Mouse (Mus musculus) liver, postnatal 0 days (tissue): ENCODE measurements around the gene Strn.

Experiments
- CTCF ChIP-seq: sonication (generic); IDR thresholded peaks from 2 replicates; pipeline ENCODE4 v1.5.1; 2016; ENCODE audit warnings: antibody characterized with exemption, low read depth
- EP300 ChIP-seq: IDR thresholded peaks from 2 replicates; pipeline ENCODE4 v1.6.1; 2016; ENCODE audit warnings: antibody characterized with exemption, low read depth, mild to moderate bottlenecking

DNA sequence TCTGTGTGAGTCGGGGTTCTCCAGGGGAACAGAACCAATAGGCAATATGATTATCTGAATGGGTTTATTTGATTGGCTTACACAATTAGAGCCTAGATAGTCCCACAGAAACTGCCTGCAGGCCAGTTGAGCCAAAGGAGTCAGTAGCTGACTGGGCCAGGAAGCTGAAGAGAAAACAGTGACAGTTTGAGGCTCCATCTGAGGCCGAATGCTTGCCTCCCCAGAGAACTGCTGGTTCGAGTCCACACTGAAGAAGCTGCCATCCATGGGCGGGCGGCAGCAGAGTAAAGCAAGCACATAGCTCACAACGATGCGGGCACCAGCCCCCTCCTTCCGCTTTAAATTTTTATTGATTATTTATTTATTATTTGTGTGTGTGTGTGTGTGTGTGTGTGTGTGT is 128.3 kb downstream of the Strn start:
- no peak for TF ChIP-seq CTCF
- no peak for TF ChIP-seq EP300
